Mouse (Mus musculus) spleen, postnatal 36 days (tissue): ENCODE data around the gene Arhgdib.

Experiments
- DNase-seq, 2 experiments: peaks; one replicate each; pipeline ENCODE4 v3.0.0; 2022; ENCODE audit warnings: low spot score in 2 of 2, mixed read lengths in 1 of 2

Arhgdib gene

GRCm38 (mm10) chr6:136950171-136950570 is 8.5 kb upstream of the Arhgdib start:
- no peak for DNase-seq

- DNase-seq: no peak
Observed at GRCm38 (mm10) chr6:136947716-136948115, 6.0 kb upstream of the Arhgdib start.

GRCm38 (mm10) chr6:136946943-136947342 is 5.2 kb upstream of the Arhgdib start:
- DNase-seq: peak; percentile 61 to 65

- DNase-seq: peak; percentile 80
Observed at GRCm38 (mm10) chr6:136946241-136946640, 4.5 kb upstream of the Arhgdib start.

GRCm38 (mm10) chr6:136944511-136944910 is 2.8 kb upstream of the Arhgdib start:
- DNase-seq: peak in 1 of 2 experiments; percentile 47

GRCm38 (mm10) chr6:136943392-136943791 is 1.7 kb upstream of the Arhgdib start:
- DNase-seq: peak; percentile 68 to 78

GRCm38 (mm10) chr6:136942280-136942679 is 581 bp upstream of the Arhgdib start:
- no peak for DNase-seq

GRCm38 (mm10) chr6:136940188-136940960 is 1.3 kb downstream of the Arhgdib start:
- DNase-seq: peak; percentile 37 to 59

GRCm38 (mm10) chr6:136939326-136940187 is 2.1 kb downstream of the Arhgdib start:
- DNase-seq: peak in 1 of 2 experiments; percentile 14

- peak; percentile 48 to 57 for DNase-seq
Observed at GRCm38 (mm10) chr6:136938331-136939126, 3.2 kb downstream of the Arhgdib start.

GRCm38 (mm10) chr6:136937117-136937516 is 4.6 kb downstream of the Arhgdib start:
- no peak for DNase-seq

GRCm38 (mm10) chr6:136936361-136936760 is 5.3 kb downstream of the Arhgdib start:
- no peak for DNase-seq

GRCm38 (mm10) chr6:136935233-136935632 is 6.5 kb downstream of the Arhgdib start:
- DNase-seq: no peak

- DNase-seq: no peak
Observed at GRCm38 (mm10) chr6:136934068-136934467, 7.6 kb downstream of the Arhgdib start.

GRCm38 (mm10) chr6:136931246-136931645 is 10.5 kb downstream of the Arhgdib start:
- no peak for DNase-seq

GRCm38 (mm10) chr6:136930677-136931076 is 11.0 kb downstream of the Arhgdib start:
- peak; percentile 87 to 90 for DNase-seq

- no peak for DNase-seq
Observed at GRCm38 (mm10) chr6:136927626-136928025, 14.1 kb downstream of the Arhgdib start.

- peak in 1 of 2 experiments; percentile 17 for DNase-seq
Observed at GRCm38 (mm10) chr6:136925049-136925448, 16.6 kb downstream of the Arhgdib start.

GRCm38 (mm10) chr6:136923532-136923931 is 18.2 kb downstream of the Arhgdib start, which contains the start of gene Pde6h:
Gene Pde6h, plus strand, starts transcription at chr6:136923832.
- no peak for DNase-seq

GRCm38 (mm10) chr6:136922871-136923270 is 18.8 kb downstream of the Arhgdib start:
- no peak for DNase-seq

- no peak for DNase-seq
Observed at GRCm38 (mm10) chr6:136922080-136922479, 19.6 kb downstream of the Arhgdib start, which contains the start of gene Erp27. Gene Erp27, minus strand, starts transcription at chr6:136922180.

GRCm38 (mm10) chr6:136921601-136922000 is 20.1 kb downstream of the Arhgdib start:
- DNase-seq: no peak
